Mouse (Mus musculus): ENCODE measurements around the gene Lcn10.
"Not testable (repeated sequence)": the region's sequence is repeated elsewhere in the genome, so short reads cannot be mapped to it uniquely, and the experiment has no call there.

The Lcn10 gene

DNA sequence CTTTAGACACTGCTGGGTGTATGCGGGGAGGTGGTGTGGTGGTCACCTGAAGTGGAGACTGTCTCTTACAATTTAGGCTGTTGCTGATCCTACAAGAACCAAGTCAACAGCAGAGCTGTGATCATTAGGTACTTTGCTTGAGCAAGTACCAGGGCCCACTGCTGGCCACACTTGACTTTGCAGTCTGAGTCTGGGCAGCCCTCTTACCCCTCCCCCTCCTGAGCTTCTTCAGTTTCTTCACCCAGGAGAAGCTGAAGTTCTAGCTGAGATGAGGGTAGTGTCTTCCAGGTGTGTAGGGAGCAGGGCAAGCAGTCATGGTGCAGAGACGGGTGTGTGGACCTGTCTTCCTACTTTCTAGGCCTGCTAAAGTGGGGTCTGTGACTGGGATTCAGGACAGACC is 25.6 kb downstream of the Lcn10 start:
- DNase-seq: peak; percentile 53

GRCm38 (mm10) chr2:25709056-25709455 is 26.5 kb downstream of the Lcn10 start:
- DNase-seq: not testable (repeated sequence)

GRCm38 (mm10) chr2:25709791-25710190 is 27.3 kb downstream of the Lcn10 start:
- not testable (repeated sequence) for DNase-seq

DNA sequence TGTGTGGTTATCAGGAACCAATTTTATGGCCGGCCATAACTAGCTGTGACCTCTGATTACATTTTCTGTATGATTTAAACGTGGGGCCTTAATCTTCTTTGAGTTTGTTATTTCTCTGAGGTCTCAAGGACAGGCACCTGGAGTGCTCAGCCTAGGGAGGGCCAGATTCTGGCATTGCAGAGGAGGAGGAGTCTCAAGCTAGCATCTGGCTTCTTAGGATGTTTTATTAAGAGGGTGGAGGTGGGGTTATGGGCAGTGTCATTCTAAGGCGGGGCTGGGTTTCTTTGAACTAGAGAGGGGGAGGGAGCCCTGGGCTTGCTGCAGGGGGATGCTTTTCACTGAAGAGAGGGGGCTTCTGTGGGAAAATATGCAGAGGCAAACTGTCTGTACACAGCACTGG is 29.1 kb downstream of the Lcn10 start:
- DNase-seq: not testable (repeated sequence)

GRCm38 (mm10) chr2:25717222-25717621 is 34.7 kb downstream of the Lcn10 start:
- no peak for DNase-seq

GRCm38 (mm10) chr2:25733199-25733930 is 50.8 kb downstream of the Lcn10 start:
- no peak for DNase-seq
